Mouse (Mus musculus) heart, embryonic 11.5 days (tissue): Measurements from ENCODE around the gene Arhgdia. TPM values are rescaled to one million over a fixed set of nuclear protein-coding genes. Genes with fewer than 3 reads are reported as not detected.
A peak's percentile ranks its signal among the peaks of the same experiment; 100 is the strongest.
"Not testable (repeated sequence)": the region's sequence is repeated elsewhere in the genome, so short reads cannot be mapped to it uniquely, and the experiment has no call there.

ENCODE experiments used
- ATAC-seq: fragments of 200-750 bp; cut with Nextera tagmentation; replicated peaks from 2 replicates; pipeline ENCODE4 v1.8.0; 2017; ENCODE audit warnings: moderate library complexity; ENCODE audit not compliant: insufficient number of reproducible peaks, low FRiP score, low TSS enrichment
- H3K27ac ChIP-seq: fragments of 300-500 bp; sonication (generic); 2 replicates; pipeline ENCODE4 v1.5.1; 2014; ENCODE audit warnings: mild to moderate bottlenecking, low read depth, low read length
- H3K27me3 ChIP-seq: fragments of 300-500 bp; sonication (generic); 2 replicates; pipeline ENCODE4 v1.6.1; 2014; ENCODE audit warnings: mild to moderate bottlenecking, low read length, mixed read lengths; ENCODE audit not compliant: control insufficient read depth, insufficient read depth
- H3K36me3 ChIP-seq: fragments of 300-500 bp; sonication (generic); 2 replicates; pipeline ENCODE4 v1.6.1; 2014; ENCODE audit warnings: mild to moderate bottlenecking, low read length, moderate library complexity, mixed read lengths; ENCODE audit not compliant: control insufficient read depth, insufficient read depth
- H3K4me1 ChIP-seq: fragments of 300-500 bp; sonication (generic); 2 replicates; pipeline ENCODE4 v1.6.1; 2014; ENCODE audit warnings: low read length; ENCODE audit not compliant: control insufficient read depth, insufficient read depth
- H3K4me2 ChIP-seq: fragments of 300-500 bp; sonication (generic); 2 replicates; pipeline ENCODE4 v1.6.1; 2014; ENCODE audit warnings: mild to moderate bottlenecking, moderate library complexity
- H3K4me3 ChIP-seq: fragments of 300-500 bp; sonication (generic); 2 replicates; pipeline ENCODE4 v1.5.1; 2014; ENCODE audit warnings: low read depth, low read length
- H3K9ac ChIP-seq: fragments of 300-500 bp; sonication (generic); 2 replicates; pipeline ENCODE4 v1.6.1; 2014; ENCODE audit warnings: mild to moderate bottlenecking, low read depth, low read length, moderate library complexity
- H3K9me3 ChIP-seq: fragments of 300-500 bp; sonication (generic); replicated peaks from 2 replicates; pipeline ENCODE4 v1.6.1; 2016; ENCODE audit warnings: low read length; ENCODE audit not compliant: control insufficient read depth
- WGBS: fragments of 180-500 bp; shearing (Covaris S2); extraction: QIAGEN DNeasy Blood & Tissue Kit; methylation state at CpG from one replicate; pipeline ENCODE4 v1.1.7; 2014; ENCODE audit not compliant: insufficient replicate concordance; 5-methylcytosine and 5-hydroxymethylcytosine counted together
- polyA plus RNA-seq: library from polyadenylated mRNA; unstranded; fragments of >200 nt; fragmentation: Nextera tagmentation; extraction: Ambion mirVana; gene quantifications from 2 replicates; pipeline ENCODE4 v1.2.1, GENCODE M21; 2014

Arhgdia gene
- polyA plus RNA-seq, 1 experiment from 2014 or later = 468 TPM

- not testable (repeated sequence) for H3K27ac ChIP-seq, H3K27me3 ChIP-seq, H3K4me2 ChIP-seq, H3K9me3 ChIP-seq, ATAC-seq, H3K4me1 ChIP-seq, H3K9ac ChIP-seq, H3K4me3 ChIP-seq
- WGBS = 85% methylated on average over 6 of the region's 6 CpGs
- H3K36me3 ChIP-seq = peaks cover 44% of the 10 kb centered on the region
Measured at GRCm38 (mm10) chr11:120558843-120559242, 22.6 kb downstream of the Arhgdia start.

DNA sequence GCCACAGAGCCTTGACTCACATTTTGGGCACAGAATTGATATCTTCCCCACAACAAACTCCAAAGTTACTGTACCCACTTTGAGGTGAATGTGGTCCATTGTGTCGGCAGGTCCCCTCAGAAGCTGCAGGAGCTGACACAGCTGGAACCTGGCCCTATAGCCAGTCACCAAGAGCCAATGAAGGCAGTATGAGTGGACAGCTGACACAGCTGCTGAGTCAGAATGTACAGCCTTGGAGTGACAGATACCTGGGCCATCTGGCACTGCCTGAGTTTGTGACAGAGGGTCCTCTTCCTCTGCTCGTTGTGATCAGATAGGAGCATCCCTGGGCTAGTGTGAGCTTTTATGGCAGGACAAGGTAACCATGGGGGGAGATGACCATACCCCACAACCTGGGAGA is 26.2 kb downstream of the Arhgdia start:
- H3K4me2 ChIP-seq = no peak overlapping the region
- no peak overlapping the region for H3K4me3 ChIP-seq
- H3K9ac ChIP-seq = no peak overlapping the region
- no peak for ATAC-seq
- WGBS = 42% methylated on average over 2 of the region's 2 CpGs
- peaks cover 5% of the 10 kb centered on the region; the same call in 1 of the 2 replicates for H3K4me1 ChIP-seq
- no peaks in the 10 kb centered on the region for H3K9me3 ChIP-seq
- H3K27me3 ChIP-seq = no peaks in the 10 kb centered on the region
- H3K27ac ChIP-seq = no peak overlapping the region
- H3K36me3 ChIP-seq = peaks cover 13% of the 10 kb centered on the region

DNA sequence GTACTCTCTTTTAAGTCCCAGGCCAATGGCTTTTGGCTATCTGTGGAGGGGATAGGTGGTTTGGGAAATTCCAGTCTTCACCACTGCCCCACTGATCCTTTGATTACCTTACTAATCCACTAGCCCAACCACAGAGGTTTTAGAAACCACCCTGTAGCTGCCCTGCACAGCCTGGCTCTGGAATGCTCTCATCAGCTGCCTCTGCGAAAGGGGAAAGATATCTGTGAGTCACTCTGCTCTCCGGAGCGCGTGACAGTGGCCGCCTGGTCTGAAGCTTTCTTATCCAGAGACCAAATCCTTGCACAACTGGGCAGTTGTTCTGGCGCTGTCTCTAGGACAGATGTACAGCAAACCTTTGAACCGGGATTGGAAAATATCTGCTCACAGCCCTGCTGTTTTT is 26.6 kb downstream of the Arhgdia start:
- Histone ChIP-seq H3K4me1 (peaks cover 9% of the 10 kb centered on the region), H3K27me3 (no peaks in the 10 kb centered on the region), H3K9me3 (no peaks in the 10 kb centered on the region), H3K36me3 (peaks cover 8% of the 10 kb centered on the region; the same call in 1 of the 2 replicates), H3K4me2 (no peak overlapping the region), H3K4me3 (no peak overlapping the region), H3K9ac (no peak overlapping the region), H3K27ac (no peak overlapping the region)
- ATAC-seq = no peak
- 49% methylated on average over 7 of the region's 7 CpGs for WGBS

GRCm38 (mm10) chr11:120552736-120553135 is 28.7 kb downstream of the Arhgdia start:
- no peaks in the 10 kb centered on the region for H3K27me3 ChIP-seq
- peaks cover 21% of the 10 kb centered on the region for H3K4me1 ChIP-seq
- H3K4me2 ChIP-seq = no peak overlapping the region
- H3K27ac ChIP-seq = no peak overlapping the region
- no peak overlapping the region for H3K4me3 ChIP-seq
- H3K36me3 ChIP-seq = no peaks in the 10 kb centered on the region
- 66% methylated on average over 5 of the region's 5 CpGs for WGBS
- no peak overlapping the region for H3K9ac ChIP-seq
- ATAC-seq = no peak
- no peaks in the 10 kb centered on the region for H3K9me3 ChIP-seq

GRCm38 (mm10) chr11:120550810-120551440 is 30.5 kb downstream of the Arhgdia start, which contains the start of gene Ppp1r27:
Gene Ppp1r27 (minus strand): TSS chr11:120551132.
- Histone ChIP-seq H3K4me1 (peaks cover 26% of the 10 kb centered on the region), H3K4me3 (peak within 1 kb of the TSS; percentile 95), H3K4me2 (peak within 1 kb of the TSS; percentile 97), H3K9me3 (no peaks in the 10 kb centered on the region), H3K9ac (peak within 1 kb of the TSS; percentile 99), H3K27ac (peak within 1 kb of the TSS; percentile 96), H3K36me3 (no peaks in the 10 kb centered on the region), H3K27me3 (no peaks in the 10 kb centered on the region)
- ATAC-seq = no peak
- 90% methylated on average over 28 of the region's 28 CpGs for WGBS

DNA sequence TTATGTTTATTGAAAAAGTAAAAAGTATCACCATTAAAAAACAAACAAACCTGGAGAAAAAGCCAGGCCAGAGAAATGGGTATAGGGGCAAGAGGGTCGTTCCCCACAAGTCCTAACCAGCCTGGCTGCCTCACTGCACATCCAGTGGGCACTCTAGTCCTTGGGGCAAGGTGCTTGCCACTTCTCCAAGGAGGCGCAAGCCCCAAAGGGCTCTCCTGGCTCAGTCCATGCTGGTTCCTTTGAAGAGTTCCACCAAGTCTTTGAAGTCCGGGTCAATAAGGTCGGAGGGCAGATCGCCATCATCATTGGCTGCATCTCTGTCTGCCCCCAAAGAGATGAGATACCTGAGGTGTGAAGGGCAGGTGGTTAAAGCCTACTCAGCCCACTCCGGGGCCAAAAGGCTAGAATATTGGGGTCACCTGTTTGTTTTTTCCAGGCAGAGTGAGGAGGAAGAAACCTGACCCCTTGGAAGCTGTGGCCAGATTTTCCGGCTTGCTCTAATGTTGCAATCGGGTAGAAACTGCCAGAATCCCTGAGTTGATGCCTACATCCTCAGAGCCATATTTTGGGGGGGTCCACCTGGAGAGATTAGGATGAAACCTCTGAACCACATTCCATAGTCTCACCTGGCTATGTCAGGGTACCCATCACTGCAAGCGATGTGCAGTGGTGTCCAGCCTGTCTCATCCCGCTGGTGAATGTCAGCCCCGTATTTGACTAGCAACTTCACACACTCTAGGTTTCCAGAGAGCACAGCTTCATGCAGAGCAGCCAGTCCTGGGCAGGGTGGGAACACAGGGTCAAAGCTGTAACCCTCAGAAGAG is 31.2 kb downstream of the Arhgdia start:
- 68% methylated on average over 11 of the region's 11 CpGs for WGBS
- Histone ChIP-seq H3K27ac (peak overlapping the region; percentile 96), H3K4me1 (peaks cover 24% of the 10 kb centered on the region), H3K27me3 (no peaks in the 10 kb centered on the region), H3K4me3 (peak overlapping the region; percentile 95), H3K9me3 (no peaks in the 10 kb centered on the region), H3K4me2 (peak overlapping the region; percentile 97), H3K36me3 (no peaks in the 10 kb centered on the region), H3K9ac (peak overlapping the region; percentile 99)
- ATAC-seq = no peak

GRCm38 (mm10) chr11:120549168-120549945 is 32.1 kb downstream of the Arhgdia start, which contains the start of gene Mcrip1:
Gene Mcrip1 (minus strand): TSS chr11:120549727.
- H3K27me3 ChIP-seq = no peaks in the 10 kb centered on the region
- peaks cover 4% of the 10 kb centered on the region; the same call in 1 of the 2 replicates for H3K36me3 ChIP-seq
- under 1% methylated on average over 69 of the region's 87 CpGs for WGBS
- H3K4me2 ChIP-seq = peak within 1 kb of the TSS; percentile 97
- no peaks in the 10 kb centered on the region for H3K9me3 ChIP-seq
- peaks cover 21% of the 10 kb centered on the region for H3K4me1 ChIP-seq
- ATAC-seq = peak; percentile 82
- peak within 1 kb of the TSS; percentile 99 for H3K9ac ChIP-seq
- peak within 1 kb of the TSS; percentile 95 for H3K4me3 ChIP-seq
- H3K27ac ChIP-seq = peak within 1 kb of the TSS; percentile 96

GRCm38 (mm10) chr11:120548786-120549167 is 32.6 kb downstream of the Arhgdia start:
- Histone ChIP-seq H3K4me1 (peaks cover 21% of the 10 kb centered on the region), H3K9ac (peak overlapping the region; percentile 99), H3K36me3 (peaks cover 4% of the 10 kb centered on the region; the same call in 1 of the 2 replicates), H3K4me3 (peak overlapping the region; percentile 95), H3K27ac (peak overlapping the region; percentile 96), H3K4me2 (peak overlapping the region; percentile 97), H3K27me3 (no peaks in the 10 kb centered on the region), H3K9me3 (no peaks in the 10 kb centered on the region)
- no peak for ATAC-seq
- WGBS = 20% methylated on average over 7 of the region's 7 CpGs
